Mouse (Mus musculus) kidney, postnatal 10 days (tissue): Measurements from ENCODE around the gene 4921536K21Rik.
A peak's percentile ranks its signal among the peaks of the same experiment; 100 is the strongest.

ENCODE experiments used
- DNase-seq: peaks from one replicate; pipeline ENCODE4 v3.0.0; 2021; ENCODE audit warnings: mixed read lengths

Gene 4921536K21Rik

DNA sequence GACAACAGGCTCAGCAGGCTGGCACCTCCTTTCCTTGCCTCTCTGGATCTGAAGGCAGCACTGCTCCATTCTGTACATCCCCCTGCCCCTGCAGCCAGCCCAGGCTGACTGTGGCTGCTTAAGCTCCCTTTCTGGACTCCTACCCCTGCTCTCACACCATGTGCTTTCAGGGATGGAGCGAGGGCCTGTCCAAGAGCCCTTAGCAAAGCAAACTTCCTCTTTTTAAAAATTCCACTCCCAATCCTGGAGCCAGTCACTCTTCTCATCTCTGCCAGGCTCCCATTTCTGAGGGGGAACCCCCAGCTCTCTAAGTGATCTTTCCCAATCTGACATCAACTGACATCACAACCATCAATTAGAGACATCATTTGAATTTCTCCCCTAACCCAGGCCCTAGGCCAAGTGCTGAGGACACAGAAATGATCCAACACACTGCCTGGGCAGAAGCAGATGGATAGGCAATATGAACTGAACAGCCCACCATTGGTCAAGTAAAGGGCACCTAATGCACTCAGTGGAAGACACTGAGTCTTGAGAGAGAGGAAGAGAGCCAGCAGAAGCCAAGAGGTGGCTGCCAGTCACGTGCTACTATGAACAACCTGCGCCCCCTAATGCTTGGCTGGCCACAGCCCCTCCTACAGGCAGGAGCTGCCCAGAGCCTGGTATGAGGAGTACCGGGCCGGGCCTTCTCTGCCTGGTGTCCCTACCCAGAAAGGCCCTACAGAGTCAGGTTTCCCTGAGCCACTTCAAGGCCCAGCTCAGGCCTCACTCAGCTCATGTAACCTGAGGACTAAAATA, 15.8 kb upstream of the 4921536K21Rik start:
- DNase-seq, result no peak

DNA sequence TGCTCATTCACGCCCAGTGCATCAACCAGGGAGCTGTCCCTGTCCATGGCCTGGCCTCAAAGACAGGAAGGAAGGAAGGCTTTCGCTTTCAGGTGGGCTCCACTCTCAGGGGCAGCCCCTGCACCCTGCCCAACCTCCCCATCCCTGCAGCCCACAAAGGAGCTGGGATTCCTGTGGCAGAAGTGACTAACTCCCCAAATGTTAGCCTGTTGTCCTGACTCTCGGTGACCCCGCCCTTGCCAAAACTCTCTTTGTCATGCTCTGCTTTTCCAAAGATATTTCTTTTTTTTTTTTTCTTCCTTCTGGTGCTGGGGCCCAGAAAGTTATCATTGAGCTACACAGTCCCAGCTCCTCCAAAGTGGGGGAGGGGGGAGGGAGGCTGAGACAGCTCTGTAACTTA, 14.3 kb upstream of the 4921536K21Rik start:
- DNase-seq, result no peak

DNA sequence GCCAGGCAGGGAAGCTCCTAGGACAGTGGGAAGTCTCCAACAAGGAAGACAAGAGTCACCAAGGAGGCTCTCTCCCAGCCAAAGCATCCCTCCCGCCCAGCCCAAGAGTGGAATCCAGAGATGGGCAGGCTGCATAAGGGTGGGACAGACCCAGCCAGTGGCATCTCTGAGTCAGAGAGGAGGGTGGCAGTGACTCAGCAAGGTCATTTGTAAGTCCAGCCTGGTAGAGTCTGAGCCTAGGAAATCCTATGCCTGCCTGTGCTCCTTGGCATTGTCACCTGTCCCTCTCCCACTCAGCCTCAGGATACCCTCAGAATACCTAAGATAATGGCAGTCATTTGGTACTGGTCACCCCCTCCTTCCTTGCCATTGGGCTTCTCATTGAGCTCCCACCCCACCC, 10.5 kb upstream of the 4921536K21Rik start:
- no peak for DNase-seq

DNA sequence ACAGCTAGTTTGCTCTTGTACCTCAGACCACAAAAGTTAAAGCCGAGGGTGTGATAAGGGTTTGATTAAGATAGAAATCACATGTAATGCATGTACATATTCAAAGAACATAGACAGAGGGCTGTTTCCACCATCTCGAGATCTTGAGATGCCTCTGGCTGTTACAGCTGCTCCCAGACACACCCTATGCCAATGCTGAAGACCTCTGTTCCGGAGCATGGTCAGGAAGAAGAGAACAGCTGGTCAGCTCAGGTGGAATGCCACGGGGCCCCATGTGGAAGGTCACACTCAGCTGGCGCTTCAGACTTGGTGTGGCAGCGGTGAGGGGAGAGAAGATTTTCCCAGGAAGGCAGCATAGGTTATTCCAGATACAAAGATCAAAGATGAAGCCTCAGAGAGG, 9.8 kb upstream of the 4921536K21Rik start:
- DNase-seq, result no peak

DNA sequence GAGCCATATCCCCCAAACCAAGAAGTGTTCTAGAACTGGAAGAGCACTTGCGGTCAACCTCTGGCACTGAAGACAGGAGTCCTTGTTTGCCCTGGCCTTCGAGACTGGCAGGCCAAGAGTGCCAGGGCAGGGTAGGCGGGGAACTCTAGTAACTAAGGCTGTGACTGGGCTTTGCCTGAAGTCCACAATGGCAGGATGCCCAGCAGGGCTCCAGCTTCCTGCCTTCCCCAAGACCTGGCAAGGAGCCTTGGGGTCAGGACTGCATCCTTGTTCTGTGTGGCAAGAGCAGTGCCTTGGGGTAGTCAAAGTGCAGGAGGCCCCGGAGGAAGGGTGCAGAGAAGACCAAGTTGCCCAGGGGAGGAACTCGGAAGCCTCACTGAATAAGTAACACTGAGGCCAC, 8.1 kb upstream of the 4921536K21Rik start:
- DNase-seq, result peak; percentile 87

DNA sequence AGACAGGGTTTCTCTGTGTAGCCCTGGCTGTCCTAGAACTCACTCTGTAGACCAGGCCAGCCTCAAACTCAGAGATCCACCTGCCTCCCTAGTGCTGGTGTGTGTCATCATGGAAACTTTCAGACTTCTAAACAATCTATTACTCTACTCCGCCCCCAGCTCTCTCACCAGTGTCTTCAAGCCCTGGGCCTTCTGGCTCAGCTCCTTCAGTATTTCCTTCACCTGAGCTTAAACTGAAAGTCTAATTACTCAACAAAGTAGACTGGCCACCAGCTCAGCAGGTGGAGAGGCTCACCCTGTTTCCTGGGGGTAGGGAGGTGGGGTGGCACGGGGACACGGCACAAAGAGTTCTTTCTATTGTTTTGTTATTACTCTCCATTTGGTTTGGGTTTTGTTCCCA, 7.6 kb upstream of the 4921536K21Rik start:
- DNase-seq, result no peak

DNA sequence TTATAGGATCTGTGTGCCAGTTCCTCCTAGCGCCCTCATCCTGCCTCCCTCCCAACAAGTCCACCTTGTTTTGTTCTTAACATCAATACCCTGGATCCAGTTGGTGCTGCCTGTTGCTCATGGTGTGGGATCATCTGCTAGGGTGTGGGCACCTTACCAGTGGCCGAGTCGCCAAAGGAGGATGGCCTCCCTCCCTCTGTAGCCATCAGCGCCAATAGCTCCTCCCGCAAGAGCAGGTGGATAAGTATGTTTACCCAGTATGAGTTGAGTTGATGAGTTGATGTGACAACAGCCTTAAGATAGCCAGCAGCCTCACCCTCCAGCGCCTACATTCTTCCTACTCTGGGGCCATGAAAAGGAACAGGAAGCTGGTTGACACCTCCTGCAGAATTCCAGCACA, 5.4 kb upstream of the 4921536K21Rik start:
- no peak for DNase-seq

DNA sequence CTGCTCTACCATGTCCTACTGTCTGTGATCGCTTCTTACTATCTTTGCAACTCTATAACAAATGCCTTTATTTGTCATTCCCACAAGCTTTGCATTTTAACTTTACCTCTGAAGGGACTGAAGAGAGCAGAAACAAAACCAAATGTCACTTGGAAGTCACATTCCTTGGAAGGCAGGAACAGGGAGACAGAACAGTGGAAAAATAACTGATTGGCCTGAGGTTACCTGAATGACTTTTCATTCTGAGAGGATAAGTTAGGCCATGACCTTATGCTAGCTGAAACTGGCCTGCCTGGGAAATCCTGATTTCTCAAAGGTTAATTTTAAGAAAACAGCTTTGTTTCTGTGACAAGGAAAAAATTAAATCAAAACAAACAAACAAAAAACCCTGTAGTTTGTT, 1.0 kb upstream of the 4921536K21Rik start:
- DNase-seq, result no peak

DNA sequence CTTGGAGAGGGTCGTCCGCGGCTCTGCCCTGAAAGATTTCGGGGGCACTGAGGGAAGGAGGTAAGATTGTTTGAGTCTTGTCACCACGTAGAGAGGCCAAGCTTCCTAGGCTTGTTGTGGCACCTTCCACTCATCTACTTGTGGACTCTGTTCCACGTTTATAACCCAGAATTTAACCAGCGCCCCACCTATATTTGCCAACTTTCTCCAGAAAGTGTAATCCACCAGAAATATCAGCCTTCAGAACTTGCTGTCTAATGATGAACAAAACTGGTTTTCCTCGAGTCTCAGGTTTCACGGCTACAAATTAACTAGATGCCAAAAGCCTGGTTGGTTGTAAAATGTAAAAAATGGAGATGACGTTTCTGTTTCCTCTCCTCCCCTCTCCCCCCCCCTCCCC, 560 bp upstream of the 4921536K21Rik start:
- DNase-seq, result no peak

DNA sequence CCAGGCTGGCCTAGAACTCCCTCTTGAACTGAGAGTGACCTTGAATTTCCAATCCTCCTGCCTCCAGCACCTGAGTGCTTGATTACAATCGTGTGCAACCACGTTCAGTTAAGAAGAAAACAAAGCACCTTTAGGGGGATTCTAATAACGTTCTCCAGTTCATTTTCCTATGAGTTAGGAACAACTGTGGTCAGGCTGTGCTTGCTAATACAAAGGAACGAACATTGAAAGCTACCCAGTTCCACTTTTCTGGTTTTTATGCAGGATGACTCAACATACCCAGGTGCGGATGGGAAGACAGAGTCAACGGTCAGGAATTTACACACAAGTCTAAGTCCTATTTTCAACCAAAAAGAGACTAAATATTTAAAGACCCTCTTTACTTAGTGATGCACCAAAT, 928 bp downstream of the 4921536K21Rik start:
- DNase-seq, result no peak

DNA sequence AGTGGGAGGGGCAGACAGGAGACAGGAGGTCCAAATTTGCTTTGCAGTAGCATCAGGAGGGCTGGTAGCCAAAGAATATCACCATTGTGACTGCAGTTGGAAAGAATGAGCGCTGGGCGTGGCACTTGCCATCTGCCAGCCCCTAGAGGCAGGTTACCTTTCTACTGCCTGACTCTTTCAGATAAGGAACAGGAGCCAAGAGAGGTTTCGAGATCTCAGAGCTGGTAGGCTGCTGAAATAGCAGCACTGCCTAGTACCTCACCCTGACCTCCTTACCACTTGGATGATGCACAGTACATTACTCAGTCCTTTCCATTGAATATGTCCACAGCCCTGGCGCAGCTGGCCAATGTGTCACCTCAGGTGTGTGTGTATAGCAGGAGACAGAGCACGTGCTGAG, 7.6 kb downstream of the 4921536K21Rik start:
- DNase-seq, result no peak

DNA sequence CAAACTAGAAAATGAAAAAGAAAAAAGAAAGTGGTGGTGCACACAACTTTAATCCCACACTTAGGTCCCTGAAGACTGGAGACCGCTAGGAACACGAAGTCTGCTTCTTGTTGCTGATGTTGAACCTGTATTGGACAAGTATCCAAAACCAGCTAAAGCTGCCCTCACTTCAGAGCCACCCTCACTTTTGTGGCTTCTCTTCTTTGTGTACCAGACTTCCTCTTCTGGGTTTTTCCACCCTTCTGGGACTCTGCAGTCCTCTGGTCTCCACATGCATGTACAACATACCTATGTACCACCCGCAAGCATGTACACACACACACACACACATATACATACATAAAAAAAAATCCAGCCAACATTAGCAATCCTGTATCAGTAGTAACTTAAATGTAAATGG, 11.2 kb downstream of the 4921536K21Rik start:
- no peak for DNase-seq

DNA sequence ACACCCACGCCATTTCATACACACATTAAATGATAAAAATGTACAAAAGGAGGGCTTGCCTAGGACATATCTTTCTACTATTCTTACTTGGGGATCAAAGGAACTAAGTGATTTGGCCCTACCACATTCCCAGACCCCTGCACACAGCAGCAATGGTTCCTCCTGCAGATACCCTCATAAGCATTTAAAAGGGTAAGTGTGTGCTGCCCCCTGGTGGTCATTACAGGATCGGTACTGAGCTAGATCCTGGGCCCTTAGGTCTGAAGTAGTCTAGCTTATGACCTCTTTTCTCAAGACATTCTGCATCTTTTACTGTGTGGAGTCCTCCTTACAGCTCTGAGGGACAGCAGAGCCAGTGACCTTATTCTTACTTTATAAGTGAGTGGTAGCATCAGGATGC, 15.1 kb downstream of the 4921536K21Rik start:
- peak; percentile 84 for DNase-seq

DNA sequence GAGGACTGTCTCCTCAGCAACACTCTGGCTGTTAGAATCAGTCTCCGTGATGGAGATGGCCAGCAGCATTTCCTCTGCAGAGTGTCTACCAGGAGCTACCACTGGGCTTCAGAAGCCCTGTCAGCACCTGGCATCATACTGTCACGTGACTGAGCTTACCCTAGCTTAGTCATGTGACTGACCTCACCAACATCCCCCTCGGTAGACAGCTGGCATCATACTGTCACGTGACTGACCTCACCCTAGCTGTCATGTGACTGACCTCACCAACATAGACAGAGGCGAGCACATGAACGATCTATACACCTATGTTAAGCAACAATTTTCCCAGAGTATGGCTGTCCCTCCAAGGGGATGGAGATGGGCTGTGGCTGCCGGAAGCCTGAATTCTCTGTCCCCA, 16.2 kb downstream of the 4921536K21Rik start:
- no peak for DNase-seq

DNA sequence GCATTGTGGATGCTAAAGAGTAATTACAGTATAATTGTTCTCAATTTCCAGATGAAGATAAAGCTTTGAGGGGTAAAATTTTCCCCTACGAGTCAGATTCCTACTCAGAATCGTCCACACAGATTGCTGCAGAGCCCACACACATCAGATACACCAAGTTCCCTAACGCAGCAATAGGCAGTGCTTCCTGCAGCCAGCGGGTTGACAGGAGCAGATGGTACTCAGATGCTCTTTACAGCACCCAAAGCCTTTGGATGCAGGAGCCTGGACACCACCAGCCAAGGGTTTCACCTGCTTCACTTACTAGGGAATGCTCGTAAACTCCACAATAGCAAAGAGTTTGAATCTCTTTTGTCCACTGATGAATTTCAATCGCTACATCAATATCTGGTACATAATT, 18.5 kb downstream of the 4921536K21Rik start:
- no peak for DNase-seq

DNA sequence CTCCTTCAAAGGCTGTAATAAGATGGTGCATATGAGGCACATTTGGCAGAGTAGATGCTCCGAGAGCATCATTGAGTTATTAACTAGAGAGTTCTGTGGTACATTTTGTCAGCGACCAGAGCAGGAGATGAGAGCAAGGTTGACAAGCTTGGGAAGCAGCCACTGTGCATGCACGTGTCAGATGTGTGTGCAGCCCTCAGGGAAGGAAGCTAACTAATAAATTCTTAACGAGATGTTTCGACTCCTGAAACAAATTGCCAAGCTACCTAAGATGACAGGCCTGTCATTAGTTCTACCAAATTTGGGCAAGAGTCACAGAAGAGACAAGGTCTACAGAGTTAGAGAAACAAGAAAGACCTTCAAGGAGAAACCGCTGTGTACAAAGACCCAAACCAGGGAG, 30.6 kb downstream of the 4921536K21Rik start:
- DNase-seq, result no peak

DNA sequence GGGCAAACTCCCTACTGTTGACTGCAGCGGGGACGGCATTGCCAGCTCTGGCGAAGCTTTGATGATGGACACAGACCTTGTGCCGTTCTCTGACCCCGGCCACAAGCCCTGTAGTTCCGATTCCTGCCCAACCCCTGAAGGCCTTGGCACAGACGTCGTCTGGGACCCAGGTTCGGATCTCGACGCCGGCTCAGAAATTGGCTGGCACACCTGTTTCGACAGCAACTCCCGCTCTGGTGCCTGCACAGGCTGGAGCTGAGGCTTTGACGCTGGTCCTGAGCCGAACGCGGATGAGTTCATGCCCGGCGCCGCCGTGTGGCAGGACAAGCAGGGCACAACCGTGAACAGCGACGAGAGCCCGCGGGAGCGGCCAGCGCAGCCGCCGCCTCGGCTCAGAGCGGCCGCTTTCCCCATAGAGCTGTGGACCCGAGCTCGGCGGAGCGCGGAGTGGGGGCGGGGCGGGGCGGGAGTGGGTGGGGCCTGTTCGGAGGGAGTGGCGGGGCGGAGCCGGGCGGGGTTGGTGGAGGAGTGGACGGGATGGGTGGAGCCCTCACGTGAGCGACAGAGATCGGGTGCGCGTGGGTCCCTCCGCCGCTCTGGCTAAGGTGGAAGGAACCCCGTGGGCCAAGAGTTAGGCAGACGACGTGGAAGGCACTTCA, 31.3 kb downstream of the 4921536K21Rik start, which contains the start of gene Osbp2:
TSS of gene Osbp2 (minus strand) at position 450 of the 659 bp plus-strand sequence.
- peak; percentile 84 for DNase-seq

DNA sequence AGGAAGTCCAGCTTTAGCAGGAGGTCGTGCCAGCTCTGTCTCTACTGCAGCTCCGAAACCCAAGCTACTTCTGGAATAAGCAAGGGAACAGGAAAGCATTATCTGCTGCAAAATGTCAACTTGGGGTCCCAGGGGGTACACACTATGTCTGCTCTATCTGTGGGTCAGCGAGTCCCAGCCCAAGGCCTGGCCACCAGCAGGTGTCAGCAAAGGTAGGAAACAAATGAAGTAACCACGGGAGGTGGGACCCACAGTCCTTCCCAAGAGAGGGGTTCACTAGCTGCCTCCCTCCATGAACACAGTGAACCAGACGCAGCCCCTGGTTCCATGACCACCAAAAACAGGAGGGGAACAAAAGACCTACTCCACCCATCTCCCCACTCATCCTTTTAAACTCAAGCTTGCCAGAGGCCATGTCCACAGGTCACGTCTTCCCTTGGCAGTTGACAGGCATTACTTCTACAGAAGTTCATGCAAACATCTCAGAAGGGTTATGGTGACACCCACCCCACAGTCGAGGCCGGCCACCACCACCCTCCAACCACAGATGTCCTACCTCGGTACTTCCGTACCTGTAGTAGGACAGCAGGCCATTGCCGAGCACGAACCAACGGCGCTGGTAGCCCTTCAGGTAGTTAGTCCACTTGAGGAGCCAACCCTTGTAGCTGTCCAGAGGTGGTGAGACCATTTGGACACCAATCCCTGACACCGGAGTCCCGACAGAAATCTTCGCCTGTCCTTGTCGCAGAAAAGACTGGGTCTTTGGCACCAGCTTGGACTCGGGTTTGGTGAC, 32.0 kb downstream of the 4921536K21Rik start:
- no peak for DNase-seq

DNA sequence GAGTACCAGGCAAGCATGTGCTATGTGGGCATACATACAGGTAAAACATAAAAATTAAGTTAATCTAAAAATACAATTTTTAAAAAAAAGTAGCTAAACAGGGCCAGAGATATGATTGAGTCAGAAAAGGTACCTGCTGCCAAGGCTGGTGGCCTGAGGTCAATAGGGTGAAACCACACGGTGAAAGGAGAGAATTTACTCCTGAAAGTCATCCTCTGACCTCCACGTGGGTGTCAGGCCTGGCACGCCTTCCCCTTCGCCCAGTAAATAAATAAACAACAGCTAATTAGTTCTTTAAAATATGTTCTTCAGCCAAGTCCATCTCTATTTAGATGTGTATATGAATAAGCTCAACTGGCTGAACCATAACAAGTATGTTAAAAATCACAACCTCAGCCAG, 34.5 kb downstream of the 4921536K21Rik start:
- no peak for DNase-seq

DNA sequence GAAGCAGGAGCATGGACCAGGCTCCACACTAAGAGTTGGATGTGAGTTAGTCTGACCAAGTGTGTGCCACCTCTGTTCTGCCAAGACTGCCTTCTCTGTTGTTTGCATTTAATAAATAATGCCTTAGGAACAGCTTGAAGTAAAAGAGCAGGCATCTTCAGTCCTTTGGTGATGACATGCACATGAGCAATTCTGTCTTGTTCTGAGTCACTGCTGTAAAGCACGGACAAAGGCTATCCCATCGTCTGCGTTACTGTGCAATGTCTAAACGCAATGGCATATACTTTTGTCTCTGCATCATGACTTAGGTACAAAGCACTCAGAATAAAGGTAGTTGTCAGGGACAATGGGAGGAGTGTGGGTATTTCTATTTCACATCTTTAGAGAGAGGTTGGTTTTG, 35.1 kb downstream of the 4921536K21Rik start:
- DNase-seq, result no peak

DNA sequence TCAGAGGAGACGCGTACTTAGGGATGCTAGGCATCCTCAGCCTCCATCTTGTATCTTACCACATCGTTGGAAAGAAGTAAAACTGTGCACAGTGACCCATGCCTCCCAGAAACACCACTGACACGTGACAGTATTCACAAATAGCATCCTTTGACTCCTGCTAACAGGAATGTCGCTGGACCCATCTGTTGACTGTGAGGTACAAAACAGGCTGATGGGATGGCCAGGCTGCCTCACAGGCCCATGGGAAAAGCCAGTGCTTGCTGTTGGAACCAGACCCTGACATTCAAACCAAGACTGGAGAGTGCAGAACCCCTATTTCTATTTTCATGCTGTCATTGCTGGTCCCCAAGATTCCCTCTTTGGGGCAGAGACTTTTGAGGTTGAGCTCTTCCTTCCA, 37.0 kb downstream of the 4921536K21Rik start:
- DNase-seq, result no peak

DNA sequence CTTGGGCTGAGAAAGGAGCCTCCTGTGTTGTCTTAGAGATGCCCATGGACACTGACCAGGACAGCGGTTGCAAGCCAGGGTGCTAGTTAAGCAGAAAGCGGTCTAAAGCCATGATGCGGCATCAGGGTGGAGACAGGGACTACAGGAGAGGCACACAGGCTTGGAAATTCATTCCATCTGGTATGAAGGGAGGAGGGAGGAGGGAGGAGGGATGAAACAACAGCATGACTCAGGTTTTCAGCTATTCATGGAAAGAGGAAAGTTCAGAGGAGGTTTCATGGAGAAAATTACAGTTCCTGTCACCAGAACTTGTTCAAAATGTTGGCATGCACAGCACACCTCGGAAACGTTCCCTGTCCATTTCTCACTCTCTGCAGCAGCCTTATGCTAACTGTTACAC, 39.1 kb downstream of the 4921536K21Rik start:
- DNase-seq, result no peak

DNA sequence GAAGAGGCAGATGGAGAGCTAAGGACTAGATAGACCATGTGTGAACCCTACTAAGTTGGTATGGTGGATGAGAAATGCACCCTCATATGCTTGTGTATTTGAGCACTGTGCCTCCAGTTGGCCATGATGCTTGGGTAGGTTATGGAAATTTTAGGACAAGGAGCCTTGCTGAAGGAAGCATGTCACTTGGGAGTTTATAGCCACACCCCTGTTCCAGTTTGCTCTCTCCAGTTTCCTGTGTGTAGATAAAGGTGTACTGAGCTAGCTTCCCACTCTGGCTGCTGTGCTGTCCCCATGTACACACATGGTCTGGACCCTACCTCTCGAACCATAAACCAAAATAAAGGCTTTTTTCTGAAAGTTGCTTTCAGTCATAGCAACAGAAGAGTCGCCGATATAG, 40.7 kb downstream of the 4921536K21Rik start:
- DNase-seq, result no peak
